Mouse (Mus musculus) midbrain, embryonic 10.5 days (tissue): ENCODE measurements around the gene Olfr393. TPM values are rescaled to one million over a fixed set of nuclear protein-coding genes. Genes with fewer than 3 reads are reported as not detected.

Source experiments
- DNase-seq: peaks from one replicate; pipeline ENCODE4 v3.0.0-alpha.2; 2017; ENCODE audit warnings: low spot score
- H3K27ac ChIP-seq: fragments of 300-500 bp; sonication (generic); replicated peaks from 2 replicates; pipeline ENCODE4 v1.5.1; 2016; ENCODE audit warnings: mild to moderate bottlenecking
- H3K27me3 ChIP-seq: fragments of 300-500 bp; sonication (generic); 2 replicates; pipeline ENCODE4 v1.6.1; 2016; ENCODE audit warnings: low read depth, mild to moderate bottlenecking; ENCODE audit not compliant: poor library complexity, severe bottlenecking
- H3K36me3 ChIP-seq: fragments of 300-500 bp; sonication (generic); 2 replicates; pipeline ENCODE4 v1.6.1; 2016; ENCODE audit warnings: mild to moderate bottlenecking, moderate library complexity
- H3K4me1 ChIP-seq: fragments of 300-500 bp; sonication (generic); 2 replicates; pipeline ENCODE4 v1.6.1; 2016
- H3K4me3 ChIP-seq: fragments of 300-500 bp; sonication (generic); 2 replicates; pipeline ENCODE4 v1.5.1; 2016; ENCODE audit warnings: mild to moderate bottlenecking, moderate library complexity
- H3K9me3 ChIP-seq: fragments of 300-500 bp; sonication (generic); replicated peaks from 2 replicates; pipeline ENCODE4 v1.6.1; 2016; ENCODE audit warnings: mild to moderate bottlenecking
- WGBS: fragments of 180-500 bp; shearing (Covaris S2); methylation state at CpG from one replicate; pipeline ENCODE4 v1.1.7; 2016; 5-methylcytosine and 5-hydroxymethylcytosine counted together
- polyA plus RNA-seq: library from polyadenylated mRNA; unstranded; fragments of >200 nt; fragmentation: Nextera tagmentation; extraction: Ambion mirVana; gene quantifications from 2 replicates; pipeline ENCODE4 v1.2.1, GENCODE M21; 2016

Gene Olfr393
- not detected in 2 replicates for polyA plus RNA-seq

DNA sequence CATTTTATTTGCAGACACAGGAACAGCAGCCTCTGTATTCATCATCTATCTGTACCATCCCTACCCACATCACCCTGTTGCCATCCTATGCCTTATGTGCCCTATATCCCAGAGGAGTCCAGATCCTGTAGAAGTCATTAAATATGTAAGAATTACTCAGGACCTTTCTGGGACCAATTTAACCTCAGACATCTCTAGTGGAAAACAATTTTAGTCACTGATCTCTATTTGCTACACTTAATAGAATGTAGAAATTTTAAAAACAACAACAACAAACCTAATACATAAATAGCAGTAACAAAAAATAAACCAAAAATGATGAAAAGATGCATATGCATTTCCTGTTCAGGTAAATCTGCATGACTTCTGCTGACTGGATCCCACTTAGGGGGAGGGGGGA lies at the start of gene Olfr393:
Olfr393 (minus strand) TSS at position 101 of the 400 bp plus-strand sequence.
- Histone ChIP-seq H3K27me3 (no peaks in the 10 kb centered on the region), H3K9me3 (peaks cover 31% of the 10 kb centered on the region), H3K4me3 (no peak within 1 kb of the TSS), H3K36me3 (no peaks in the 10 kb centered on the region), H3K4me1 (no peaks in the 10 kb centered on the region), H3K27ac (no peak within 1 kb of the TSS)
- no peak for DNase-seq

DNA sequence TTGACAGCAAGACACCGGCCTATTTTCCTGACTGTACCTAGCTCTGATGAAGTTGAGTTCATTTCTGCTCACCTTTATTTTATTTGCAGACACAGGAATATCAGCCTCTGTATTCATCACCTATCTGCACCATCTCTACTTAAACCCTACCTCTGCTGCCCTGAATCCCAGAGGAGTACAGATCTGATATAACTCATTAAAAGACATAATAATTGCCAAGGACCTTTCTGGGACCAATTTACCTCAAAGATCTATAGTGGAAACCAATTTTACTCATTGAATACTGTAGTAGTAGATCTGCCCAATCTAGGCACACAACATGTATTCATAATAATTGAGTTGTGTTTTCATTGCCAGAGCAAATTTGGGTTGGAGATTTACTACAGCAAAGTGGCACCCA lies 39.4 kb upstream of the Olfr393 start, which contains the start of gene Olfr394:
Olfr394 (minus strand) TSS at position 101 of the 400 bp plus-strand sequence.
- 100% methylated on average over 1 of the region's 1 CpGs for WGBS
- H3K27ac ChIP-seq, result no peak within 1 kb of the TSS
- no peaks in the 10 kb centered on the region for H3K4me1 ChIP-seq
- H3K4me3 ChIP-seq, result no peak within 1 kb of the TSS
- peaks cover 41% of the 10 kb centered on the region; the same call in 1 of the 2 replicates for H3K9me3 ChIP-seq
- H3K36me3 ChIP-seq, result no peaks in the 10 kb centered on the region
- no peaks in the 10 kb centered on the region for H3K27me3 ChIP-seq
- no peak for DNase-seq

DNA sequence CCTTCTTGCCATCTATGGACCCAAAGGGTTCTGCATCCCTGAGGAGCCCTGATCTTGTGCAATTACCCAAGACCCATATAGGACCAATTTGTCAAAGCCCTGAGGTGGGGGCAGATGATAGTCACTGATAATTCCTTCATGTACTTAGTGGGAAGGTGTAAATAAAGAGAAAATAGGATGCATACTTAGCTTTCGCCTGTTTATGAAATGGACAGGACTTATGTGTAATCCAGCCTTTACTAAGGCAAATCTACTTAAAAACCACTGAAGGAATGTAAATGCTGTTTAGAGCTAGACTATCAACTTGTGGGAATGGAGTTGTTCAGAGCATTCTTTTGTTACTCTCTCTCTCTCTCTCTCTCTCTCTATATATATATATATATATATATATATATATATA lies 34.3 kb downstream of the Olfr393 start, which contains the start of gene Olfr392:
Olfr392 (minus strand) TSS at position 101 of the 400 bp plus-strand sequence.
- WGBS, result 100% methylated on average over 1 of the region's 1 CpGs

DNA sequence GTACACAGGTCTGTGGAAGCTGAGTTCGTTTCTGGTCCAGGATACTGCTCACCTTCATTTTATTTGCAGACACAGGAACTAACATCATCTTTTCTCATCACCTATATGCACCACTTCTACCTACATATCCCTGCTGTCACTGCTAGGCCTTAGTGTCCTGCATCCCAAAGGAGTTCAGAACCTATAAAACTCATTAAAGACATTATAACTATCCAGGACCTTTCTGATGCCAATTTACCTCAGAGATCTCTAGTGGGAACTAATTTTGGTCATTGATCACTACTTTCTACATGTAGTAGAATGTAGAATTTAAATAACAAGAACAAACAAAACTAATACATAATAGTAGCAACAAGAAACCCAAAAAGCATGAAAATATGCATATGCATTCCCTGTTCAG lies 48.3 kb downstream of the Olfr393 start, which contains the start of gene Olfr391-ps:
Olfr391-ps (minus strand) TSS at position 101 of the 400 bp plus-strand sequence.
- Histone ChIP-seq H3K4me1 (no peaks in the 10 kb centered on the region), H3K9me3 (peaks cover 17% of the 10 kb centered on the region; the same call in 1 of the 2 replicates), H3K36me3 (no peaks in the 10 kb centered on the region), H3K27ac (no peak within 1 kb of the TSS), H3K4me3 (no peak within 1 kb of the TSS), H3K27me3 (no peaks in the 10 kb centered on the region)
- WGBS, result 40% methylated on average over 1 of the region's 1 CpGs
- no peak for DNase-seq

More for the DNA sequence above, 34.3 kb downstream of the Olfr393 start, which contains the start of gene Olfr392:
- H3K36me3 ChIP-seq, result no peaks in the 10 kb centered on the region
- H3K27me3 ChIP-seq, result no peaks in the 10 kb centered on the region
- peaks cover 34% of the 10 kb centered on the region for H3K9me3 ChIP-seq
- no peak for DNase-seq
- H3K4me1 ChIP-seq, result no peaks in the 10 kb centered on the region
- H3K4me3 ChIP-seq, result no peak within 1 kb of the TSS
- no peak within 1 kb of the TSS for H3K27ac ChIP-seq

Other genes starting within 250 kb of the Olfr393 start
- gene Zfp735, start 162.7 kb downstream of the Olfr393 start, polyA plus RNA-seq, result not detected in 2 replicates
- not detected in 2 replicates for gene Olfr389, start 70.7 kb downstream of the Olfr393 start, polyA plus RNA-seq
- gene Olfr390, start 68.5 kb downstream of the Olfr393 start, polyA plus RNA-seq, result not detected in 2 replicates
- gene Olfr391-ps, start 48.4 kb downstream of the Olfr393 start, polyA plus RNA-seq, result not detected in 2 replicates
- gene Olfr392, start 34.4 kb downstream of the Olfr393 start, polyA plus RNA-seq, result not detected in 2 replicates
- gene Olfr394, start 39.3 kb upstream of the Olfr393 start, polyA plus RNA-seq, result not detected in 2 replicates
- not detected in 2 replicates for gene Olfr395, start 57.8 kb upstream of the Olfr393 start, polyA plus RNA-seq
- not detected in 2 replicates for gene Olfr23, start 85.2 kb upstream of the Olfr393 start, polyA plus RNA-seq
- gene Olfr397, start 109.4 kb upstream of the Olfr393 start, polyA plus RNA-seq, result not detected in 2 replicates
- not detected in 2 replicates for gene Olfr398, start 139.0 kb upstream of the Olfr393 start, polyA plus RNA-seq
- not detected in 2 replicates for gene Olfr139, start 205.1 kb upstream of the Olfr393 start, polyA plus RNA-seq
- gene Olfr399, start 205.2 kb upstream of the Olfr393 start, polyA plus RNA-seq, result not detected in 2 replicates
- gene Zfp616, start 218.5 kb upstream of the Olfr393 start, polyA plus RNA-seq, result not detected in 2 replicates